Mouse (Mus musculus) megakaryocyte-erythroid progenitor cell, adult 5-6 weeks (primary cell): ENCODE data around the gene Pced1a. TPM values are rescaled to one million over a fixed set of nuclear protein-coding genes. Genes with fewer than 3 reads are reported as not detected.
A peak's percentile ranks its signal among the peaks of the same experiment; 100 is the strongest.
"Not testable (repeated sequence)": the region's sequence is repeated elsewhere in the genome, so short reads cannot be mapped to it uniquely, and the experiment has no call there.

Experiments used
- ATAC-seq: replicated peaks from 2 replicates; pipeline ENCODE4 v1.8.0; 2016; ENCODE audit warnings: mild to moderate bottlenecking, inconsistent platforms; ENCODE audit not compliant: severe bottlenecking, poor library complexity, low FRiP score, low TSS enrichment
- total RNA-seq, 2 experiments: library from RNA; stranded (forward) in 1 of 2; stranded (reverse) in 1 of 2; fragments of 200-1000, 215-1000 nt in 1 of 2; fragments of >200 nt in 1 of 2; fragmentation: Nextera tagmentation in 1 of 2; gene quantifications; 2 replicates each; pipeline ENCODE4 v1.2.3; 2014 to 2017

The Pced1a gene
- total RNA-seq, 2 experiments from 2014 or later, result 5.2 to 8.2 TPM

GRCm38 (mm10) chr2:130398091-130398490 lies 26.4 kb downstream of the Pced1a start:
- peak; percentile 50 for ATAC-seq

- ATAC-seq, result 0 out of 2 replicates have a peak, but pooled peaks have one; percentile 31
These were observed 27.1 kb downstream of the Pced1a start, which contains the start of gene Cpxm1 for GRCm38 (mm10) chr2:130397186-130397985. Gene Cpxm1, minus strand, starts transcription at chr2:130397574.

- ATAC-seq, result no peak
These were observed 28.8 kb downstream of the Pced1a start for GRCm38 (mm10) chr2:130395696-130396095.

- ATAC-seq, result no peak
These were observed 31.7 kb downstream of the Pced1a start for GRCm38 (mm10) chr2:130392836-130393235.

GRCm38 (mm10) chr2:130390993-130391625 lies 33.4 kb downstream of the Pced1a start:
- no peak for ATAC-seq

DNA sequence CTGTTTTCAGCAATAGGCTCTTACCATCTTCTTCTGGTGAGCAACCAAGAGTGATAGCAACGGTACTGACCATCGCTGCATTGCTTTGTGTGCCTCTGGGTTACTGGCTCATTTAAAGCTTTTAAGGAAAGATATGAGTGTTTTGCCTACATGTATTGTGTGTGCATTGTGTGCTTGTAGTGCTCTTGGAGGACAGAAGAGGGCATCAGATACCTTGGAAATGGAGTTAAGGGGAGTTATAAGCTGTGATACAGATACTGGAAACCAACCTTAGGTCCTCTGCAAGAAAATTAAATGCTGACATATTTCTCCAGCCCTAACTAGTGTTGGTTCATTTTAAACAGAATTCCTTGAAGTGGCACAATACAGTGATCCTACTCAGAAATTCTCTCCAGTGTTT lies 35.7 kb downstream of the Pced1a start:
- ATAC-seq, result peak; percentile 78

GRCm38 (mm10) chr2:130386212-130386611 lies 38.3 kb downstream of the Pced1a start:
- no peak for ATAC-seq

- ATAC-seq, result no peak
These were observed 40.6 kb downstream of the Pced1a start for GRCm38 (mm10) chr2:130383895-130384294.

DNA sequence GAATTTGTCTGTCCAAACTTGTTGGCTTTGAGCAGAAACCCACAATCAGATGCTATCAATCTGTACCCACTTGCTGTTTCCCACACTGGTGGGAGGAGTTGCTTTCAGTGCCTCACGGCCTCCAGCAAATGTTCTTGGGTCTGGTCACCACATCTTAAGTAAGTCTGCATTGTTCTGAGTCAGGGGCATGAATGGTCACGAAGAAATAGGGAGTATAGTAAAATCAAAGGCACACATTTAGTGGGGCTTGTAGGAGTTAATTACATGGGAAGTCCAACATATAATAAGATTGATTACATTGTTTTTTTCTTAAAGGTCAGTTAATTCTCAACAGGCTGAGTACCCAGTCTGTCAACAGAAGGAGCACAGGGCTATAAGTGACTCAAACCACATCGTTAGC lies 41.3 kb downstream of the Pced1a start:
- no peak for ATAC-seq

DNA sequence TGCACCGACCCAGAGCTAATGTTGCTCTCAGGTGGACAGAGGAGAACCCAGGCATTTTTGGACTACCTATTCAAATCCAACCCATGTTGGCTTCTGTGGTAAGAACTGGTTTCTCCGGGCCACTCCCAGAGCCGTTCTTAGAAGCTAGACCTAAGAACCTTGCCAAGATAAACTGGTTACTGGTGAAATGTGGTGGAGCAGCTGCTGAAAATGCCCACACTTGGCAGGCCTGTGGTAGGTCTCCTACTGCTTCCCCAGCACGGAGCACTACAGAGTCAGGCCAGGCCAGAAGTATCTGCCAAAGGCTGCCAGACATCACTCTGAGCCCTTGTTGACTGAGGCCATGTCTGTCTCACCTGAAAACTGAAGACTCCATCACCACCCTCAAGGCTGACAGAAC lies 49.5 kb downstream of the Pced1a start:
- ATAC-seq, result 0 out of 2 replicates have a peak, but pooled peaks have one; percentile 18

DNA sequence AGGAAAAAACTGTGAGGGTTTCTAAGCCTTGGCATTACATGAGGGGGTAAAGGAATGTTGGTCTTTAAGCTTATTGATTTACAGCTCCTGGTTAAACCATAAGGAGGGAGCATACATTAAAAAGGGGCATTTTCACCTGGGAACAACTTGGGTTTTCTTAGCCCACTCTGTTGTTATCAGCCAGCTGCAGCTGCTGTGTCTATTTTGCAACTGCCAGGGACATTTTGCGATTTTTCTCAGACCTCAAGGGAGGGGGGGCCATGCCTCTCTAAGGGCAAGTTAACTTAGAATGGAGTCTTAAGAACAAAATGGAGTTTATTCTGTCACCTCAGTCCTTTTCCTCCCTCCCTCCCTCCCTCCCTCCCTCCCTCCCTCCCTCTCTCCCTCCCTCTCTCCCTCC lies 51.5 kb downstream of the Pced1a start:
- ATAC-seq, result not testable (repeated sequence)

DNA sequence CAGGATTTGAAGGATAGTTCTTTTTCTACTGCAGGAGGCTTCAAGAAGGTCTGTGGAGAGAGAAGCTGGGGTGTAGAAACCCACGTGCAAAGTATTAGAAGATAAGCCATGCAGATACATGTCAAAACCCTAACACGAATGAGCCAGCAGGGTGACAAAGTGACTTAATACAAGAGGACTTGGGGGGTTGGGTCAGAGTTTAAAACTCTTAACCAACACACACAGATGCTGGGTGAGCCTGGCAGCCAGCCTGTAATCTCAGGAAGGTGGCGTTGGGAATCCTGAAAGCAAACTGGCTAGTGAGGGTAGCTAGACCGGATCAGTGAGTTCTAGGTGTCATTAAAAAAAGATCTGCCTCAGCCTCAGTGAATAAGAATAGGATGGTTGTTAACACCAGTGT lies 57.1 kb downstream of the Pced1a start:
- no peak for ATAC-seq

Other genes with a start within 250 kb of the Pced1a start
- 340 and 389 TPM in 2 replicates for gene Snrpb, start 245.3 kb downstream of the Pced1a start, total RNA-seq (2014; fragmentation: Nextera tagmentation)
- 197 and 273 TPM in 2 replicates for gene Snrpb, start 245.3 kb downstream of the Pced1a start, total RNA-seq (2017)
- not detected in 2 replicates for gene Tmc2, start 229.5 kb downstream of the Pced1a start, total RNA-seq (2014; fragmentation: Nextera tagmentation)
- gene Tmc2, start 229.5 kb downstream of the Pced1a start, total RNA-seq (2017), result not detected in 2 replicates
- gene Nop56, start 150.3 kb downstream of the Pced1a start, total RNA-seq (2014; fragmentation: Nextera tagmentation), result 692 and 1,066 TPM in 2 replicates
- gene Nop56, start 150.3 kb downstream of the Pced1a start, total RNA-seq (2017), result 748 and 779 TPM in 2 replicates
- 197 and 240 TPM in 2 replicates for gene Idh3b, start 140.2 kb downstream of the Pced1a start, total RNA-seq (2014; fragmentation: Nextera tagmentation)
- gene Idh3b, start 140.2 kb downstream of the Pced1a start, total RNA-seq (2017), result 145 and 164 TPM in 2 replicates
- gene Ebf4, start 129.5 kb downstream of the Pced1a start, total RNA-seq (2014; fragmentation: Nextera tagmentation), result not detected in 2 replicates
- gene Ebf4, start 129.5 kb downstream of the Pced1a start, total RNA-seq (2017), result not detected in 2 replicates
- gene Cpxm1, start 27.1 kb downstream of the Pced1a start, total RNA-seq (2014; fragmentation: Nextera tagmentation), result 0.30 and 3.3 TPM in 2 replicates
- gene Cpxm1, start 27.1 kb downstream of the Pced1a start, total RNA-seq (2017), result 4.0 TPM in 1 of 2 replicates, not detected in the other
- gene Gm28372, start 19.5 kb downstream of the Pced1a start, total RNA-seq (2014; fragmentation: Nextera tagmentation), result not detected in 2 replicates
- not detected in 2 replicates for gene Gm28372, start 19.5 kb downstream of the Pced1a start, total RNA-seq (2017)
- not detected in 2 replicates for gene 1700020A23Rik, start 19.4 kb downstream of the Pced1a start, total RNA-seq (2014; fragmentation: Nextera tagmentation)
- gene 1700020A23Rik, start 19.4 kb downstream of the Pced1a start, total RNA-seq (2017), result not detected in 2 replicates
- gene Tmem239, start 18.2 kb downstream of the Pced1a start, total RNA-seq (2014; fragmentation: Nextera tagmentation), result not detected in 2 replicates
- gene Tmem239, start 18.2 kb downstream of the Pced1a start, total RNA-seq (2017), result not detected in 2 replicates
- gene Vps16, start 362 bp downstream of the Pced1a start, total RNA-seq (2014; fragmentation: Nextera tagmentation), result 150 and 199 TPM in 2 replicates
- 123 and 151 TPM in 2 replicates for gene Vps16, start 362 bp downstream of the Pced1a start, total RNA-seq (2017)
- 77.0 and 78.4 TPM in 2 replicates for gene Ptpra, start 25.6 kb upstream of the Pced1a start, total RNA-seq (2014; fragmentation: Nextera tagmentation)
- gene Ptpra, start 25.6 kb upstream of the Pced1a start, total RNA-seq (2017), result 159 and 194 TPM in 2 replicates
- gene Mrps26, start 139.0 kb upstream of the Pced1a start, total RNA-seq (2014; fragmentation: Nextera tagmentation), result 101 and 111 TPM in 2 replicates
- gene Mrps26, start 139.0 kb upstream of the Pced1a start, total RNA-seq (2017), result 58.3 and 88.6 TPM in 2 replicates
- gene Oxt, start 151.5 kb upstream of the Pced1a start, total RNA-seq (2014; fragmentation: Nextera tagmentation), result not detected in 2 replicates
- not detected in 2 replicates for gene Oxt, start 151.5 kb upstream of the Pced1a start, total RNA-seq (2017)
- not detected in 2 replicates for gene Avp, start 157.9 kb upstream of the Pced1a start, total RNA-seq (2014; fragmentation: Nextera tagmentation)
- not detected in 2 replicates for gene Avp, start 157.9 kb upstream of the Pced1a start, total RNA-seq (2017)
- 18.1 and 19.7 TPM in 2 replicates for gene Fastkd5, start 205.3 kb upstream of the Pced1a start, total RNA-seq (2014; fragmentation: Nextera tagmentation)
- gene Fastkd5, start 205.3 kb upstream of the Pced1a start, total RNA-seq (2017), result 30.6 and 38.4 TPM in 2 replicates
- gene Ubox5, start 205.3 kb upstream of the Pced1a start, total RNA-seq (2014; fragmentation: Nextera tagmentation), result 9.1 and 15.6 TPM in 2 replicates
- 8.3 and 8.5 TPM in 2 replicates for gene Ubox5, start 205.3 kb upstream of the Pced1a start, total RNA-seq (2017)
- gene Lzts3, start 218.1 kb upstream of the Pced1a start, total RNA-seq (2014; fragmentation: Nextera tagmentation), result 0.79 and 1.2 TPM in 2 replicates
- gene Lzts3, start 218.1 kb upstream of the Pced1a start, total RNA-seq (2017), result 0.08 TPM in 1 of 2 replicates, not detected in the other
- gene Ddrgk1, start 240.0 kb upstream of the Pced1a start, total RNA-seq (2014; fragmentation: Nextera tagmentation), result 103 and 130 TPM in 2 replicates
- 63.3 and 66.2 TPM in 2 replicates for gene Ddrgk1, start 240.0 kb upstream of the Pced1a start, total RNA-seq (2017)
- 67.7 and 103 TPM in 2 replicates for gene Itpa, start 242.9 kb upstream of the Pced1a start, total RNA-seq (2014; fragmentation: Nextera tagmentation)
- 80.0 and 86.8 TPM in 2 replicates for gene Itpa, start 242.9 kb upstream of the Pced1a start, total RNA-seq (2017)